Mouse (Mus musculus) myocyte (in vitro differentiated cells): ENCODE results near the gene Fam234a.

Source experiments
- CEBPB ChIP-seq: IDR thresholded peaks from 2 replicates; pipeline ENCODE4 v1.6.1; 2011; ENCODE audit warnings: mild to moderate bottlenecking, moderate library complexity; ENCODE audit not compliant: poor library complexity, insufficient read depth, severe bottlenecking
- MAX ChIP-seq: IDR thresholded peaks from one replicate; pipeline ENCODE4 v1.6.1; 2011; ENCODE audit warnings: low read depth, mild to moderate bottlenecking, control low read depth
- MYOG ChIP-seq, 3 experiments: IDR thresholded peaks; one replicate each; pipeline ENCODE4 v1.6.1; 2011; ENCODE audit warnings: control low read depth in 2 of 3, low read depth in 2 of 3, mild to moderate bottlenecking in 2 of 3; ENCODE audit not compliant: insufficient read length in 2 of 3, control insufficient read depth in 1 of 3, insufficient read depth in 1 of 3
- POLR2A ChIP-seq: IDR thresholded peaks from one replicate; pipeline ENCODE4 v1.6.1; 2011; ENCODE audit warnings: low read depth, mild to moderate bottlenecking, control low read depth, moderate library complexity; ENCODE audit not compliant: insufficient read length
- SRF ChIP-seq: IDR thresholded peaks from one replicate; pipeline ENCODE4 v1.6.1; 2011; ENCODE audit warnings: low read depth; ENCODE audit not compliant: control insufficient read depth, insufficient read length
- TCF12 ChIP-seq: IDR thresholded peaks from one replicate; pipeline ENCODE4 v1.6.1; 2011; ENCODE audit warnings: mild to moderate bottlenecking, control low read depth; ENCODE audit not compliant: poor library complexity, insufficient read depth, severe bottlenecking
- USF1 ChIP-seq: IDR thresholded peaks from one replicate; pipeline ENCODE4 v1.6.1; 2011; ENCODE audit warnings: low read depth, mild to moderate bottlenecking, control low read depth, moderate library complexity

GRCm38 (mm10) chr17:26207686-26208085 lies 36.4 kb downstream of the Fam234a start, which contains the start of gene Arhgdig:
- no peak for TF ChIP-seq POLR2A
- no peak for TF ChIP-seq USF1
- TF ChIP-seq CEBPB: no peak
- TF ChIP-seq SRF: no peak
- no peak for TF ChIP-seq MAX
- no peak for TF ChIP-seq MYOG (IDR thresholded peaks at IDR 0.05; ENCODE audit: control insufficient read depth in 1 of 3, insufficient read depth in 1 of 3, insufficient read length in 2 of 3, low read depth in 2 of 3)
- TF ChIP-seq TCF12: no peak
